Comparison of ENCODE assay signal across 21 mouse cellular contexts in the genomic region with DNA sequence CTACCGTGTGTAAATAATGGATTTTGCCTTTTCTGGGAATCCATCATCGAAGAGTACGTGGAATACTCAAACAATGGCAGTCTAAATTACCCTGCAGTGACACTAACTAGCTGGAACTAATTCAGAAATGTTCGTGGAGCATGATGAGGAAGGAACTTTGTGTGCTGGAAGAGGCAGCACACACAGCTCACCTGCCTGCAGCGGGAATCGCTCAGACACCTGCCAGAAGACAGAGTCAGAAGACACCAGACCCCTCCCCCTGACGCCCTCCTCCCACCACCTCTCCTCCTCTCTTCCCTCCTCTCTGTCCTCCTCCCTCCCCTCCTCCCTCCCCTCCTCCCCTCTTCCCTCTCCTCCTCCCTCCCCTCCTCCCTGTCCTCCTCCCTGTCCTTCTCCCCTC.
A peak's percentile ranks its signal among the peaks of the same experiment; 100 is the strongest.
DNase-seq lines count a peak whose midpoint lies in the region; ATAC-seq and TF ChIP-seq lines count a peak whose summit lies in the region.
"Had no signal": no experiment of that assay in that cellular context is flagged by ENCODE, and none has a peak within 500 bp of the region (broad histone marks: within the 10 kb centered on the region; RNA-seq: fewer than 3 reads in every experiment).

No protein-coding gene starts in this region.

- no peaks in the 10 kb centered on the region for H3K4me1 ChIP-seq in forebrain, embryonic 14.5 days (ENCODE audit: control insufficient read depth, insufficient read depth, low read length)
- peaks cover 49% of the 10 kb centered on the region for H3K4me1 ChIP-seq in forebrain, embryonic 10.5 days
- H3K4me1 ChIP-seq in midbrain, embryonic 14.5 days (ENCODE audit: control insufficient read depth, insufficient read depth, low read length): peaks cover 12% of the 10 kb centered on the region; the same call in 1 of the 2 replicates
- peaks cover 23% of the 10 kb centered on the region for H3K4me1 ChIP-seq in midbrain, embryonic 13.5 days (replicated peaks)
- peaks cover 4% of the 10 kb centered on the region; the same call in 1 of the 2 replicates for H3K4me1 ChIP-seq in midbrain, postnatal 0 days (ENCODE audit: insufficient read depth, low read length)
- H3K4me1 ChIP-seq: heart, embryonic 12.5 days; liver, embryonic 12.5 days had no signal

- WGBS in forebrain, embryonic 14.5 days: 40% methylated on average over 7 of the region's 7 CpGs
- 65% methylated on average over 7 of the region's 7 CpGs for WGBS in forebrain, embryonic 10.5 days
- 41% methylated on average over 7 of the region's 7 CpGs for WGBS in midbrain, embryonic 14.5 days
- WGBS in midbrain, embryonic 13.5 days: 48% methylated on average over 7 of the region's 7 CpGs
- 32% methylated on average over 7 of the region's 7 CpGs for WGBS in midbrain, postnatal 0 days

- no peaks in the 10 kb centered on the region for H3K9me3 ChIP-seq in forebrain, embryonic 14.5 days (replicated peaks; ENCODE audit: control insufficient read depth, low read length)
- H3K9me3 ChIP-seq in forebrain, embryonic 10.5 days: no peaks in the 10 kb centered on the region
- no peaks in the 10 kb centered on the region for H3K9me3 ChIP-seq in midbrain, embryonic 14.5 days (ENCODE audit: control insufficient read depth, low read length)
- no peaks in the 10 kb centered on the region for H3K9me3 ChIP-seq in midbrain, embryonic 13.5 days
- no peaks in the 10 kb centered on the region for H3K9me3 ChIP-seq in midbrain, postnatal 0 days (ENCODE audit: low read length)
- H3K9me3 ChIP-seq: heart, embryonic 12.5 days; limb, embryonic 13.5 days; liver, embryonic 12.5 days; midbrain, embryonic 12.5 days had no signal

- H3K9ac ChIP-seq in forebrain, embryonic 14.5 days (ENCODE audit: low read length): no peak overlapping the region
- no peak overlapping the region for H3K9ac ChIP-seq in midbrain, embryonic 14.5 days (replicated peaks; ENCODE audit: low read length)
- H3K9ac ChIP-seq in midbrain, embryonic 13.5 days (replicated peaks): no peak overlapping the region
- no peak overlapping the region for H3K9ac ChIP-seq in midbrain, postnatal 0 days (replicated peaks; ENCODE audit: low read length, poor library complexity, severe bottlenecking)
- H3K9ac ChIP-seq: heart, embryonic 12.5 days; limb, embryonic 13.5 days; liver, embryonic 12.5 days; midbrain, embryonic 12.5 days had no signal

- no peak for TF ChIP-seq CTCF in midbrain, postnatal 0 days (IDR thresholded peaks at IDR 0.05)

- ATAC-seq in forebrain, embryonic 14.5 days: no peak
- no peak for ATAC-seq in midbrain, embryonic 14.5 days (ENCODE audit: low FRiP score, low TSS enrichment)
- ATAC-seq in midbrain, embryonic 13.5 days: no peak
- ATAC-seq in midbrain, postnatal 0 days (ENCODE audit: low FRiP score): 0 out of 2 replicates have a peak, but pooled peaks have one; percentile 23
- ATAC-seq: activated CD4-positive, CD25-positive, alpha-beta regulatory T cell, adult 4 months; intestine, postnatal 0 days; liver, embryonic 12.5 days had no signal

- DNase-seq in forebrain, embryonic 14.5 days (ENCODE audit: low spot score): peak; percentile 14
- no peak for DNase-seq in forebrain, embryonic 10.5 days (ENCODE audit: extremely low spot score, low spot score)
- DNase-seq in midbrain, embryonic 14.5 days: peak; percentile 41
- peak; percentile 27 for DNase-seq in brain, adult 2 months (ENCODE audit: low read depth, low spot score)
- peak; percentile 51 for DNase-seq in midbrain, postnatal 0 days (ENCODE audit: low spot score)
- no peak for DNase-seq in right cerebral cortex, postnatal 36 days (ENCODE audit: low spot score in 2 of 2)
- DNase-seq in heart, adult 11 months: no peak
- DNase-seq: adrenal gland, postnatal 14 days; gastrocnemius, postnatal 10 days; heart, adult 18-20 months; heart, postnatal 10 days; lung, adult 18-20 months; lung, postnatal 10 days; right cerebral cortex, adult 18-20 months had no signal

- 0 out of 2 replicates have a peak, but pooled peaks cover 5% of the 10 kb centered on the region for H3K27me3 ChIP-seq in forebrain, embryonic 14.5 days (replicated peaks; ENCODE audit: control insufficient read depth, insufficient read depth, low read length)
- H3K27me3 ChIP-seq in forebrain, embryonic 10.5 days (ENCODE audit: poor library complexity, severe bottlenecking): peaks cover 55% of the 10 kb centered on the region
- no peaks in the 10 kb centered on the region for H3K27me3 ChIP-seq in midbrain, embryonic 14.5 days (ENCODE audit: control insufficient read depth, insufficient read depth, low read length)
- peaks cover 24% of the 10 kb centered on the region for H3K27me3 ChIP-seq in midbrain, embryonic 13.5 days
- H3K27me3 ChIP-seq in midbrain, postnatal 0 days (ENCODE audit: insufficient read depth, low read length): no peaks in the 10 kb centered on the region

- no peak overlapping the region for H3K4me3 ChIP-seq in forebrain, embryonic 14.5 days (ENCODE audit: low read depth, low read length)
- H3K4me3 ChIP-seq in forebrain, embryonic 10.5 days: no peak overlapping the region
- H3K4me3 ChIP-seq in midbrain, embryonic 14.5 days (replicated peaks; ENCODE audit: low read depth, low read length): no peak overlapping the region
- no peak overlapping the region for H3K4me3 ChIP-seq in midbrain, embryonic 13.5 days (replicated peaks)
- H3K4me3 ChIP-seq in midbrain, postnatal 0 days (ENCODE audit: low read depth, low read length): no peak overlapping the region
- H3K4me3 ChIP-seq: heart, embryonic 12.5 days; limb, embryonic 13.5 days; liver, embryonic 12.5 days; midbrain, embryonic 12.5 days had no signal

- no peak overlapping the region for H3K4me2 ChIP-seq in forebrain, embryonic 14.5 days (ENCODE audit: low read length)
- H3K4me2 ChIP-seq in midbrain, embryonic 14.5 days (ENCODE audit: low read length): no peak overlapping the region
- no peak overlapping the region for H3K4me2 ChIP-seq in midbrain, embryonic 13.5 days (replicated peaks)
- H3K4me2 ChIP-seq in midbrain, postnatal 0 days (ENCODE audit: low read depth, low read length, poor library complexity, severe bottlenecking): no peak overlapping the region
- H3K4me2 ChIP-seq: heart, embryonic 12.5 days; limb, embryonic 13.5 days; liver, embryonic 12.5 days; midbrain, embryonic 12.5 days had no signal

- no peaks in the 10 kb centered on the region for H3K36me3 ChIP-seq in forebrain, embryonic 14.5 days (ENCODE audit: control insufficient read depth, insufficient read depth, low read length)
- no peaks in the 10 kb centered on the region for H3K36me3 ChIP-seq in forebrain, embryonic 10.5 days (replicated peaks)
- no peaks in the 10 kb centered on the region for H3K36me3 ChIP-seq in midbrain, embryonic 14.5 days (ENCODE audit: control insufficient read depth, insufficient read depth, low read length)
- no peaks in the 10 kb centered on the region for H3K36me3 ChIP-seq in midbrain, embryonic 13.5 days
- no peaks in the 10 kb centered on the region for H3K36me3 ChIP-seq in midbrain, postnatal 0 days (ENCODE audit: insufficient read depth, low read length)
- H3K36me3 ChIP-seq: heart, embryonic 12.5 days; limb, embryonic 13.5 days; liver, embryonic 12.5 days; midbrain, embryonic 12.5 days had no signal

- H3K27ac ChIP-seq in forebrain, embryonic 14.5 days (ENCODE audit: low read depth, low read length): no peak overlapping the region
- no peak overlapping the region for H3K27ac ChIP-seq in forebrain, embryonic 10.5 days
- peak overlapping the region; percentile 33; the same call in 1 of the 2 replicates for H3K27ac ChIP-seq in midbrain, embryonic 14.5 days (replicated peaks; ENCODE audit: low read depth, low read length)
- no peak overlapping the region for H3K27ac ChIP-seq in midbrain, embryonic 13.5 days
- H3K27ac ChIP-seq in midbrain, postnatal 0 days (ENCODE audit: low read depth, low read length): no peak overlapping the region
- H3K27ac ChIP-seq: limb, embryonic 13.5 days; liver, embryonic 12.5 days; midbrain, embryonic 12.5 days had no signal

Comparison
In these comparisons a context has a peak if more than half of its experiments do, and no peak if none do; other contexts are left out.
1. DNase-seq: peak in forebrain, embryonic 14.5 days (single experiment), midbrain, embryonic 14.5 days (single experiment), brain, adult 2 months (single experiment) and midbrain, postnatal 0 days (single experiment); none in forebrain, embryonic 10.5 days (single experiment), right cerebral cortex, postnatal 36 days (0 of 2) and heart, adult 11 months (single experiment).